Mouse (Mus musculus): ENCODE results near the gene Htr6.

- TF ChIP-seq GATA1 (IDR thresholded peaks at IDR 0.05; ENCODE audit: borderline replicate concordance, low read length) (no peak), FLI1 (IDR thresholded peaks at IDR 0.05; ENCODE audit: low read length) (no peak)
Measured at GRCm38 (mm10) chr4:139019413-139019812, 56.0 kb downstream of the Htr6 start.

Measured in megakaryocyte, embryonic 14.5 days (primary cell).